Mouse (Mus musculus) heart, embryonic 12.5 days (tissue): ENCODE results near the gene Gimap5. TPM values are rescaled to one million over a fixed set of nuclear protein-coding genes. Genes with fewer than 3 reads are reported as not detected.

Experiments used
- ATAC-seq: fragments of 200-750 bp; cut with Nextera tagmentation; 2 replicates; pipeline ENCODE4 v1.8.0; 2017; ENCODE audit warnings: moderate TSS enrichment, moderate library complexity; ENCODE audit not compliant: insufficient number of reproducible peaks, low FRiP score
- H3K27ac ChIP-seq: fragments of 300-500 bp; sonication (generic); 2 replicates; pipeline ENCODE4 v1.5.1; 2016; ENCODE audit warnings: mild to moderate bottlenecking, moderate library complexity; ENCODE audit not compliant: poor library complexity, severe bottlenecking
- H3K27me3 ChIP-seq: fragments of 300-500 bp; sonication (generic); replicated peaks from 2 replicates; pipeline ENCODE4 v1.6.1; 2016; ENCODE audit warnings: mild to moderate bottlenecking, moderate library complexity
- H3K36me3 ChIP-seq: fragments of 300-500 bp; sonication (generic); 2 replicates; pipeline ENCODE4 v1.6.1; 2016; ENCODE audit warnings: mild to moderate bottlenecking, moderate library complexity
- H3K4me1 ChIP-seq: fragments of 300-500 bp; sonication (generic); replicated peaks from 2 replicates; pipeline ENCODE4 v1.6.1; 2016; ENCODE audit warnings: mild to moderate bottlenecking
- H3K4me2 ChIP-seq: fragments of 300-500 bp; sonication (generic); 2 replicates; pipeline ENCODE4 v1.6.1; 2016; ENCODE audit warnings: mild to moderate bottlenecking, moderate library complexity
- H3K4me3 ChIP-seq: fragments of 300-500 bp; sonication (generic); 2 replicates; pipeline ENCODE4 v1.5.1; 2016; ENCODE audit warnings: mild to moderate bottlenecking
- H3K9ac ChIP-seq: fragments of 300-500 bp; sonication (generic); 2 replicates; pipeline ENCODE4 v1.6.1; 2016; ENCODE audit warnings: mild to moderate bottlenecking, moderate library complexity
- H3K9me3 ChIP-seq: fragments of 300-500 bp; sonication (generic); replicated peaks from 2 replicates; pipeline ENCODE4 v1.6.1; 2016; ENCODE audit warnings: mild to moderate bottlenecking, moderate library complexity
- WGBS: fragments of 180-500 bp; shearing (Covaris S2); methylation state at CpG from one replicate; pipeline ENCODE4 v1.1.7; 2016; 5-methylcytosine and 5-hydroxymethylcytosine counted together
- polyA plus RNA-seq: library from polyadenylated mRNA; unstranded; fragments of >200 nt; fragmentation: Nextera tagmentation; extraction: Ambion mirVana; gene quantifications from 2 replicates; pipeline ENCODE4 v1.2.1, GENCODE M21; 2016

Gene Gimap5
- polyA plus RNA-seq, 1 experiment from 2014 or later, result 5.3 TPM

GRCm38 (mm10) chr6:48768933-48769332, 22.9 kb downstream of the Gimap5 start:
- Histone ChIP-seq H3K9me3 (peaks cover 6% of the 10 kb centered on the region), H3K4me1 (no peaks in the 10 kb centered on the region), H3K9ac (no peak overlapping the region), H3K4me2 (no peak overlapping the region), H3K27ac (no peak overlapping the region), H3K36me3 (no peaks in the 10 kb centered on the region), H3K4me3 (no peak overlapping the region), H3K27me3 (no peaks in the 10 kb centered on the region)
- ATAC-seq, result no peak
- 82% methylated on average over 3 of the region's 3 CpGs for WGBS

- Histone ChIP-seq H3K9ac (no peak within 1 kb of the TSS), H3K4me3 (no peak within 1 kb of the TSS), H3K36me3 (no peaks in the 10 kb centered on the region), H3K27ac (no peak within 1 kb of the TSS), H3K4me1 (no peaks in the 10 kb centered on the region), H3K9me3 (no peaks in the 10 kb centered on the region), H3K4me2 (no peak within 1 kb of the TSS), H3K27me3 (no peaks in the 10 kb centered on the region)
- no peak for ATAC-seq
- 81% methylated on average over 3 of the region's 3 CpGs for WGBS
Measured at GRCm38 (mm10) chr6:48770696-48771095, 24.7 kb downstream of the Gimap5 start, which contains the start of gene Gimap3. Gene Gimap3, minus strand, starts transcription at chr6:48770851.

- Histone ChIP-seq H3K4me1 (no peaks in the 10 kb centered on the region), H3K9ac (no peak overlapping the region), H3K9me3 (no peaks in the 10 kb centered on the region), H3K4me3 (no peak overlapping the region), H3K4me2 (no peak overlapping the region), H3K27me3 (no peaks in the 10 kb centered on the region), H3K36me3 (no peaks in the 10 kb centered on the region), H3K27ac (no peak overlapping the region)
- 8% methylated on average over 8 of the region's 8 CpGs for WGBS
- ATAC-seq, result no peak
Measured at GRCm38 (mm10) chr6:48772030-48772429, 26.0 kb downstream of the Gimap5 start.

DNA sequence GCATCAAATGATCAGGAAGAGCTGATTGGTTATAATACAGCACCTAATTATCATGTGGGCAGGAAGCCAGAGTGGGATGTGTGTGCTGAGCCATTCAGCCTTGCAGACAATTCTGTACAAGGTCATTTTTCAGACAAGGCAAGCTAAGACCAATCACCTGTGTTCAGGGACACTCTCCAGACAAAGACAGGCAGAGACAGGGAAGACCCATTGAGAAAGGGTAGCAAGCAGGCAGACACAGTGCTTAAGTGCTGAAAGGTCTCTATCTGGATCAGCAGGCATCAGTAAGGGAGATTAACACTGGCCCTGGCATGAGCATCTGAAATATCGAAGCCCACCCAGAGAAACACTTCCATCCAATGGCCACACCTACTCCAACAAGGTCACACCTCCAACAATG, 38.4 kb downstream of the Gimap5 start:
- ATAC-seq, result no peak
- H3K27me3 ChIP-seq, result no peaks in the 10 kb centered on the region
- H3K27ac ChIP-seq, result no peak overlapping the region
- no peak overlapping the region for H3K9ac ChIP-seq
- H3K4me3 ChIP-seq, result no peak overlapping the region
- H3K36me3 ChIP-seq, result no peaks in the 10 kb centered on the region
- WGBS, result 72% methylated on average over 1 of the region's 1 CpGs
- H3K4me2 ChIP-seq, result no peak overlapping the region
- H3K9me3 ChIP-seq, result no peaks in the 10 kb centered on the region; the same call in 1 of the 2 replicates
- no peaks in the 10 kb centered on the region for H3K4me1 ChIP-seq

GRCm38 (mm10) chr6:48785189-48785588, 39.2 kb downstream of the Gimap5 start:
- no peak overlapping the region for H3K9ac ChIP-seq
- H3K27ac ChIP-seq, result no peak overlapping the region
- H3K9me3 ChIP-seq, result no peaks in the 10 kb centered on the region
- ATAC-seq, result no peak
- H3K4me2 ChIP-seq, result no peak overlapping the region
- no peaks in the 10 kb centered on the region for H3K4me1 ChIP-seq
- 74% methylated on average over 1 of the region's 1 CpGs for WGBS
- no peak overlapping the region for H3K4me3 ChIP-seq
- no peaks in the 10 kb centered on the region for H3K36me3 ChIP-seq
- H3K27me3 ChIP-seq, result no peaks in the 10 kb centered on the region

DNA sequence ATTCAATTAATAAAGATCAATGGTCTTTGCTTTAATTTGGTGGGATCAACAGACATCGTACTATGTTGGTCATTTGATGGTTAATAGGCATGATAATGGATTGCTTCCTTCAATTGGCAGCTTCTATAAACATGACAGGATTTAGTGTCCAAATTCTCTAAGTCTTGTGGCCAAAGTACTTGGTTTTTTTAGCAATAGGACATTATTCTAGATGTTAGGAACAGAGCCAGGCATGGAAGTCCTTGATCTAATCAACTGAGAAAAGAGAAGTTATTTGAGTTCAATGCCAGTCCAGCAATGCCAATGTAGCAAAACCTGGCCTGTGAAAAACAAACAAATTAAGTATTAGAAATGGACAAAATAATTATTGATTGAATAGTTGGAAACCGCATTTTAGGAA, 39.6 kb downstream of the Gimap5 start:
- no peak overlapping the region for H3K9ac ChIP-seq
- H3K4me2 ChIP-seq, result no peak overlapping the region
- no peaks in the 10 kb centered on the region for H3K27me3 ChIP-seq
- no peaks in the 10 kb centered on the region for H3K9me3 ChIP-seq
- no peaks in the 10 kb centered on the region for H3K4me1 ChIP-seq
- H3K4me3 ChIP-seq, result no peak overlapping the region
- no peak for ATAC-seq
- 74% methylated on average over 2 of the region's 2 CpGs for WGBS
- H3K36me3 ChIP-seq, result no peaks in the 10 kb centered on the region
- H3K27ac ChIP-seq, result no peak overlapping the region

- WGBS, result 71% methylated on average over 2 of the region's 2 CpGs
- Histone ChIP-seq H3K36me3 (no peaks in the 10 kb centered on the region), H3K27me3 (no peaks in the 10 kb centered on the region), H3K9ac (no peak overlapping the region), H3K4me2 (no peak overlapping the region), H3K27ac (no peak overlapping the region), H3K4me3 (no peak overlapping the region), H3K4me1 (no peaks in the 10 kb centered on the region), H3K9me3 (no peaks in the 10 kb centered on the region)
- ATAC-seq, result no peak
Measured at GRCm38 (mm10) chr6:48787867-48788266, 41.9 kb downstream of the Gimap5 start.

- Histone ChIP-seq H3K4me1 (no peaks in the 10 kb centered on the region), H3K9me3 (0 out of 2 replicates have a peak, but pooled peaks cover 4% of the 10 kb centered on the region), H3K9ac (no peak overlapping the region), H3K27me3 (no peaks in the 10 kb centered on the region), H3K4me2 (no peak overlapping the region), H3K4me3 (no peak overlapping the region), H3K36me3 (no peaks in the 10 kb centered on the region), H3K27ac (no peak overlapping the region)
- no peak for ATAC-seq
- 71% methylated on average over 1 of the region's 1 CpGs for WGBS
Measured at GRCm38 (mm10) chr6:48801897-48802296, 55.9 kb downstream of the Gimap5 start.

- Histone ChIP-seq H3K4me2 (no peak overlapping the region), H3K9ac (no peak overlapping the region), H3K27ac (no peak overlapping the region), H3K9me3 (0 out of 2 replicates have a peak, but pooled peaks cover 4% of the 10 kb centered on the region), H3K4me3 (no peak overlapping the region), H3K4me1 (no peaks in the 10 kb centered on the region), H3K36me3 (no peaks in the 10 kb centered on the region), H3K27me3 (no peaks in the 10 kb centered on the region)
- no peak for ATAC-seq
Measured at GRCm38 (mm10) chr6:48803406-48804051, 57.5 kb downstream of the Gimap5 start.

Other genes with a start within 250 kb of the Gimap5 start
- 20.4 and 20.5 TPM in 2 replicates for gene Atp6v0e2, start 208.6 kb upstream of the Gimap5 start, polyA plus RNA-seq
- 8.6 and 9.1 TPM in 2 replicates for gene Lrrc61, start 191.4 kb upstream of the Gimap5 start, polyA plus RNA-seq
- 24.7 and 26.4 TPM in 2 replicates for gene Rarres2, start 173.4 kb upstream of the Gimap5 start, polyA plus RNA-seq
- gene Gm45021, start 156.6 kb upstream of the Gimap5 start, polyA plus RNA-seq, result 1.5 TPM in 1 of 2 replicates, not detected in the other
- 32.1 and 32.7 TPM in 2 replicates for gene Repin1, start 152.3 kb upstream of the Gimap5 start, polyA plus RNA-seq
- gene Gm44965, start 152.3 kb upstream of the Gimap5 start, polyA plus RNA-seq, result not detected in 2 replicates
- gene Zfp775, start 144.1 kb upstream of the Gimap5 start, polyA plus RNA-seq, result 5.6 and 5.8 TPM in 2 replicates
- gene AI854703, start 119.4 kb upstream of the Gimap5 start, polyA plus RNA-seq, result 1.3 TPM in 2 replicates
- 0.90 and 1.2 TPM in 2 replicates for gene Gimap8, start 99.0 kb upstream of the Gimap5 start, polyA plus RNA-seq
- 8.7 and 9.4 TPM in 2 replicates for gene Gimap9, start 70.1 kb upstream of the Gimap5 start, polyA plus RNA-seq
- gene Gimap4, start 61.6 kb upstream of the Gimap5 start, polyA plus RNA-seq, result 9.9 and 10.7 TPM in 2 replicates
- 28.7 and 28.8 TPM in 2 replicates for gene Gimap6, start 38.0 kb upstream of the Gimap5 start, polyA plus RNA-seq
- gene Gm28053, start 27.6 kb upstream of the Gimap5 start, polyA plus RNA-seq, result 2.4 and 3.6 TPM in 2 replicates
- not detected in 2 replicates for gene Gimap7, start 27.6 kb upstream of the Gimap5 start, polyA plus RNA-seq
- gene Gimap1, start 7.1 kb upstream of the Gimap5 start, polyA plus RNA-seq, result 20.0 and 21.3 TPM in 2 replicates
- not detected in 2 replicates for gene Gimap3, start 24.7 kb downstream of the Gimap5 start, polyA plus RNA-seq
- 80.3 and 81.7 TPM in 2 replicates for gene Tmem176a, start 94.7 kb downstream of the Gimap5 start, polyA plus RNA-seq
- 226 and 236 TPM in 2 replicates for gene Tmem176b, start 95.3 kb downstream of the Gimap5 start, polyA plus RNA-seq
- gene Aoc1, start 126.7 kb downstream of the Gimap5 start, polyA plus RNA-seq, result not detected in 2 replicates
- 0.10 TPM in 1 of 2 replicates, not detected in the other for gene 1600015I10Rik, start 183.7 kb downstream of the Gimap5 start, polyA plus RNA-seq
- gene Doxl2, start 228.8 kb downstream of the Gimap5 start, polyA plus RNA-seq, result not detected in 2 replicates
- not detected in 2 replicates for gene Svs1, start 240.7 kb downstream of the Gimap5 start, polyA plus RNA-seq